Mouse (Mus musculus): Measurements from ENCODE around the gene Wt1. TPM values are rescaled to one million over a fixed set of nuclear protein-coding genes. Genes with fewer than 3 reads are reported as not detected.
A peak's percentile ranks its signal among the peaks of the same experiment; 100 is the strongest.

Gene Wt1
- polyA plus RNA-seq, 1 experiment from 2014 or later = 18.3 TPM

DNA sequence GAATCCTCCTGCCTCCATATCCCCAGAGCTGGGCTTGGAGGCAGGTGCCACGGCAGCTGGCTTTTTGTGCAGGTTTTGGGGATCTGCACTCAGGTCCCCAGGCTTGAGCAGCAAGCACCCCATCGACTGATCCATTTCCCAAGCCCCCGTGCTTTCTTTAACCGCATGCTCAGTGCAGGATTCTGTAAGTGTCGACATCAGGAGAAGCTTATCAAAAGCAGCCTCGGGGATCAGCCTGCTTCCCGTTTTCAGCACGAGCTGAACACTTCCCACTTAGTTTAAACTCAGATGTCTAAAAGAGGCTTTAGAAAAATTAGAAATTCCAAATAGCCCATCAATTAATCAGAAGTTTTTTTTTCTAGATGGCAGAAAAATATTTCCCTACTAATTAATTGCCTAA lies 93.3 kb downstream of the Wt1 start:
- no peak overlapping the region for H3K4me3 ChIP-seq (replicated peaks; ENCODE audit: low read length)
- no peaks in the 10 kb centered on the region for H3K36me3 ChIP-seq (ENCODE audit: control insufficient read depth, insufficient read depth, low read length)
- H3K27me3 ChIP-seq (ENCODE audit: control insufficient read depth, insufficient read depth, low read length) = no peaks in the 10 kb centered on the region
- no peaks in the 10 kb centered on the region for H3K4me1 ChIP-seq (ENCODE audit: control insufficient read depth, insufficient read depth, low read length)
- 48% methylated on average over 8 of the region's 8 CpGs for WGBS
- ATAC-seq (ENCODE audit: insufficient read depth, low FRiP score) = no peak
- H3K9me3 ChIP-seq (replicated peaks; ENCODE audit: control insufficient read depth, low read length) = no peaks in the 10 kb centered on the region
- H3K9ac ChIP-seq (ENCODE audit: low read length) = no peak overlapping the region
- H3K4me2 ChIP-seq (ENCODE audit: low read depth, low read length) = no peak overlapping the region
- no peak overlapping the region for H3K27ac ChIP-seq (ENCODE audit: low read length)

DNA sequence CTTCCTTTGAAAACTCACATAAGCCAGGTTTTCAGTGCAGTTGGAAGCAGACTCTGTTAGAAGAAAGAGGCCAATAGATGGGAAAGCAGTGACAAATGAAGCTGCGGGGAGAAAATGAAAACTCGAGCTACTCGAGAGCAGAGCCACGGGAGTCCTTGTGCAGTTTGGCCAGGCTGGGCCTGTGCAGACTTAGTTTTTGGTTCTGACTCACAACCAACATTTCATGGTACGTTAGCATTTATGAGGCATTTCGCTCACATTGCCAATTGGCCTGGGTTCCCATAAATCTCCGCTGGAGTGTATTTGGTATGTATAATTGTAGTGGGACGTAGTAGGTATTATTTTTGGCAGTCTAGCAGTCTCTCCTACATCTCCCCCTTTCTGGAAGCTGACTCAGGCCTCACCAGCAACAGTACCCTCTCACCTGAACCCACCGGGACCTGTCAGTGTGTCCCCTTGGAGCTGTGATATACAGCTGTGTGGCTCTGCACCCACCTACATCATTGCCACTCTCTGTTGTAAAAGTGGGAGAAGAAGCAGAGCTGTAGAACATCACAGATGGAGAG lies 94.5 kb downstream of the Wt1 start:
- Histone ChIP-seq H3K4me2 (ENCODE audit: low read depth, low read length) (no peak overlapping the region), H3K4me3 (replicated peaks; ENCODE audit: low read length) (no peak overlapping the region), H3K36me3 (ENCODE audit: control insufficient read depth, insufficient read depth, low read length) (no peaks in the 10 kb centered on the region), H3K27me3 (ENCODE audit: control insufficient read depth, insufficient read depth, low read length) (no peaks in the 10 kb centered on the region), H3K9ac (ENCODE audit: low read length) (no peak overlapping the region), H3K9me3 (replicated peaks; ENCODE audit: control insufficient read depth, low read length) (no peaks in the 10 kb centered on the region), H3K27ac (ENCODE audit: low read length) (no peak overlapping the region), H3K4me1 (ENCODE audit: control insufficient read depth, insufficient read depth, low read length) (no peaks in the 10 kb centered on the region)
- WGBS = 60% methylated on average over 9 of the region's 9 CpGs
- ATAC-seq (ENCODE audit: insufficient read depth, low FRiP score) = peak; percentile 54

Other genes starting within 250 kb of the Wt1 start
- 233 and 234 TPM in 2 replicates for gene Eif3m, start 109.4 kb upstream of the Wt1 start, polyA plus RNA-seq (2015; fragmentation: Nextera tagmentation; extraction: Ambion mirVana)
- gene Gm11060, start 34.5 kb upstream of the Wt1 start, polyA plus RNA-seq (2015; fragmentation: Nextera tagmentation; extraction: Ambion mirVana) = not detected in 2 replicates
- gene Them7, start 97.8 kb downstream of the Wt1 start, polyA plus RNA-seq (2015; fragmentation: Nextera tagmentation; extraction: Ambion mirVana) = 0.41 and 0.56 TPM in 2 replicates